Mouse (Mus musculus) urinary bladder, postnatal 10 days (tissue): Measurements from ENCODE around the gene Uqcrh.

Experiments
- DNase-seq: peaks from one replicate; pipeline ENCODE4 v3.0.0; 2022; ENCODE audit warnings: low spot score

Uqcrh gene

DNA sequence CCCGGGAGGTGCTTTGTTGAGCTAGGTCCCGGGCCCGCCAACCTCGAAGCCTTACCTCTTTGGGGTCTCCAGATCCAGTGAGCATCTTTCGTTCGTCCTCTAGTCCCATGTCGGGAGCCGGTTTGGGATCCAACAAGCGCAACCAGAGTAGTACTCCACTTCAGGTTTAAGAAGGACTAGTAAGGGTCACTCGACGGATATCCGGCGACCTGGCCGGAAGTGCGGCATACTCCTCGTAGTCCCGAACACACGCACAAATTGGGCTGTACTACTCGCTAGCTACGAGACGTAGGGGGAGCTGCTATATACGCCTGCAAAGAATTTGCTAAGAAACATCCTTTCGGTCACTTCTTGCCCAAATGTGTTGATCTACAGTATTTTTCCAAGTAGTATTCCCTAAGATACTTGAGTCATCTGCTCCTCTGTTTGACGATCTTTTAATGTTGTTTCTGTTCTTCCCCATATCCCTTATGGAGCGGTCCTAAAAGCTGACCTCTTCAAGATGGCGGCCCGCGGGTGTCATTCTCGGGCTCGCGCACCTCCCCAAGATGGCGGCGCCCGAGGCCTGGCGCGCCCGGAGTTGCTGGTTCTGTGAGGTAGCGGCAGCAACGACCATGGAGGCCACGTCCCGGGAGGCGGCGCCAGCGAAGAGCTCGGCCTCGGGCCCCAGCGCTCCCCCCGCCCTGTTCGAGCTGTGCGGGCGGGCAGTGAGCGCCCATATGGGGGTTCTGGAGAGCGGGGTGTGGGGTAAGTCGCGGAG, at the start of gene Uqcrh, which contains the start of gene Lrrc41:
Gene Uqcrh (minus strand): TSS at position 211 of the 760 bp plus-strand sequence.
Gene Lrrc41 (plus strand): TSS at position 409 of the 760 bp plus-strand sequence.
- DNase-seq, result peak; percentile 81

DNA sequence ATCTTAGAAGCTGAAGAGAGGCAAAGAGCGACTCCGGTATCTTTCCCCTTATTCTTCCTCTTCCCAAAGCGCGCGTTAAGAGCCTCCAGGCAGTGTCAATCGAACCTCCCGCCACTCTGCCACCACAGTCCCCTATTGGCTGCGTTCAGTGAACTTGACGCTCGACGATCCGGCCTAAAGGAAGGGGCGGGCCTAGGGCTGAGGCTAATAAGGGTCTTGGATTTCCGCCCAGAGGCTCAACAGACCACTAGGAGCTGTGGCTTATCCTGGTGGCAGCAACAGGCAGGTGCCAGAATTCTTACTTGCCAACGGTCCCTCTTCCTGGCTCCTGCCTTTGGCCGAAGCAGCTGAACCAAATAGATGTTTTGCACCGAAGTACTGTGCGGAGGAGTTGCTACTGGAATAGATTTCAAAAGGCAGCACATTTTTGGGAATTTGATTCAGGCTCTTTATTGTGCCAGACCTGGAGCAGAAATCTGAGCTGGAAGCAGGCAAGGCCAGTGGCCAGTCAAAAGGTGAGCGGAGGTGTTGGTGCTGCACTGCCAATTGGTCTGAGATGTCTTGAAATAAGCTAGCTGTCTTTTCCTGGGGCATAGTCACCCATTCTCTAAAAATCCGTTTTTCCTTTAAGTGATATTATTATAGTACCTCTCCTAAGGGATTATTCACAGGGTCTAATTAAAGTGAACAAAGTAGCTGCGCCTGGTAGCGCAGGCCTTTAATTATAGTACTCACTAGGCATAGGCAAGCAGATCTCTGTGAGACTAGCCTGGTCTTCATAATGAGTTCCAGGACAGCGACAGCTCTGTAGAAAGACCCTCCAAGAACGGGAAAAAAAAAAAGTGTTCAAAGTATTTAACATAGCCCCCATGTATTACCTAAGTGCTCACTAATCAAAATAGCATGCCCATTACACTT, 49.0 kb upstream of the Uqcrh start, which contains the start of the genes Rad54l and Pomgnt1:
Gene Rad54l (minus strand): TSS at position 89 of the 918 bp plus-strand sequence.
Gene Pomgnt1 (plus strand): TSS at position 239 of the 918 bp plus-strand sequence.
- DNase-seq, result peak; percentile 18

DNA sequence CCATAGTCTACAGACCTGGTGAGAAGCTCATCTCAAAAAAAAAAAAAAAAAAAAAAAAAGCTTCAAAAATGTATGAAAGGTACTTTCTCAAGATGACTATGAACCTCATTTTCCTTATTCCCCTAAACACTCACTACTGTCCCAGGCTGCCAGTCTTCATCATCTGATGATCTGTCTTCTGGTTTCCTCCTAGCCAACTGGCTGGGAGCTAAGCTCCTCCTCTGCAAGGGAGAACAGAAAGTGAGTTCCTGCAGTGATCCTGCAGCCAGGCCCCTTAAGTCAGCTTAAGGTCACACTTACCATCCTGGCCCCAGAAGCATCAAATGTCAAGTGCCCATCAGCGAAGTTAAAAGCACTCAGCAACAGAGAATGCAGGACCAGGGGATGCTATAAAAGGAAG, 47.9 kb upstream of the Uqcrh start:
- no peak for DNase-seq

DNA sequence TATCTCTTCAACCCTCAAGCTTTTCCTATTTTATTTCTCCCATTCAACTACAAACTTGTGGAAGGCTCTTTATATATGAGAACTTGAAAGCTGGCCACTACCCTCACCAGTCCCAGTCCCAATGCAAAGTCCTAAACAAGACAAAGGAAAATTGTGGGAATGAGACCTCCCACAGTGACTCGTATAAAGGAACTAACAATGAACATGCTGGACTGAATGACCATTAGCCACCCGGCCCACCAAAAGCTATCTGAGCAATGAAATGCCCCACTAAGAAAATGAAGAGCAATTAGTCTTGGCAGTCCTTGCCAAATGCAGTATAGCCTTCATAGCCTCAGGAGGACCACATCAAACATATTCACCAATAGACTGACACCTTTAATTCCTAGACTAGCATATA, 36.6 kb upstream of the Uqcrh start:
- no peak for DNase-seq

DNA sequence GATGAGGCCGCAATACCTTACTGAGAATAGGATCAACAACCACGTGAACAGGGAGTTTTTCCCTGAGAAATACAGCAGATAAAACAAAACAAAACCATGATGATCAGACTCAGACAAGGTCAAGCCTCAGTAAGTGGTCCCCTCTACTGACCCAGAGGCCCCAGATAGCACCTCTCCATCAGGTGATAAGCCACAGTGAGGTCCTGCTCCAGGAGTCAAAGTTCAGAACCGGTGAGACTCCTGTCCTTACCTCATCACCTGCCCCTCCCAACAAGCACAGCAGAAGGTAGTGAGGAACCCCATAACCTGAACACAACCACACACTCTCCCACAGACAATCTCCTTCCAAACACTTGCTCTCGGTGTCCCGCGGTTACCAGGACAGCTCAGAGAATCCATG, 35.8 kb upstream of the Uqcrh start:
- DNase-seq, result no peak

DNA sequence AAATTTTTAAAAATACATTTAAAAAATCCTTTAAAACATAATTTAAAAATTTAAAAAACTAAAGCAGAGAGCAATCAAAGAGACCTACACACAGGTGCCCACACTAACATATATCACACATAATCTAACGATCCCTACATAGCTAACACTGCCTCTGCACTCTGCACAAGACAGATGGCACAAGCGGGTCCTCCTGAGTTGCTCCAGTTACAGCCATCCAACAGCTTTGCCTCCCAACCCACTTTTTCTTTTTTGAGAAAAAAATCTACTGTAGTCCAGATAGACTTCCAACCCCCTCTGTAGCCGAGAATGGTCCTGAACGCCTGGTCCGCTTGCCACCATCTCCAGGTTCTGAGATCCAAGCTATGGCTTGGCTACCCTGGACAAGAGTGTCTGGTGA, 30.4 kb upstream of the Uqcrh start:
- DNase-seq, result no peak

DNA sequence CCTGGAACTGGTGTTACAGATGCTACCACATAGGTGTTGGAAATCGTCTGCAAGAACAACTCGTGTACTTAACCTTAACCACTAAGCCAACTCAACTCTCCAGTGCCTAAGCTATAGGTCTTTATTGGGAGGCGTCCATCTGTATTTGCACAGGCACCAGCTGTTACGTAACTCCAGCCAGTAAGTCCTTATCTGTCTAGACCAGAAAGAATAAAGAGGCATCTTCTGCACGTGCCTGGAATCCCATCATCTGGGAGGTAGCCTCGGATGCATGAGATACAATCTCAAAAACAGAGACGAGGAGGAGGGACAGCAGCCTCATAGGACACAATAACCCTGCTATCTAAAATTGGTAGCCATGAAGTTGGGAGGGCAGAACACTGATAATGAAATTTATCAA, 26.1 kb upstream of the Uqcrh start:
- DNase-seq, result no peak

DNA sequence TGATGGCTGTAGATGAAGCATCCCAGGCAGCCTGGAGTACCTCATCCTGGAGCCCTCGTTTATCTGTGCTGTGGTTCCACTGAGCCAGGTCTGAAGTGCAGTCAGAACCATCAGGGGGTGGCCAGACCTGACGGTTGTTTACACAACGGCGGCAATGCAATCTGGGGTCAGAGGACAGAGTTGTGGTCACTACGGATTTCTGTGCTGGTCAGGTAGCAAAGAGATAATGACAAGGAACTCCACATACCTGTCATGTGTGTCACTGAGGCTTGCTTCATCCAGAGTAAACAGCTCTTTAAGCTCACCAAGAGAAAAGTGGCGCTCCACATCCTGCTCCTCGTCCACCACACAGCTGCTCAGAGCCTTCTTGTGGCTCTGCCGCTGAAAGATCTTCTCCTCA, 22.3 kb upstream of the Uqcrh start:
- DNase-seq, result no peak

DNA sequence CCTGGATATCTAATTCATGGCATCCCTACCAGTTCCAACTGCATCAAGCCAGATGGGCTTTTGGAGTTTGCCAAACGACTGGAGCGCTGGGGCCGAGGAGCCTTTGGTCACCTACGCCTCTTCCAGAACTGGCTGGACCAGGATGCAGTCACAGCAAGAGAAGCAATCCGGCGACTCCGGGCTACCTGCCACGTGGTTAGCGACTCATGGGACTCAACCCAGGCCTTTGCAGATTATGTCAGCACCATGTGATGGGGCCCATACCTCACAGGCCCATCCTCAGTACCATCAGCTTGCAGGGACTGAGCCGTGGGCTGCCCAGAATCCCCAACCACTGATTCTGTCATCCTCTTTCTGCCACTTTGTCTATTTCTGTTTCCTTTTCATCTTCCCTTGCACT, 21.4 kb upstream of the Uqcrh start:
- no peak for DNase-seq

DNA sequence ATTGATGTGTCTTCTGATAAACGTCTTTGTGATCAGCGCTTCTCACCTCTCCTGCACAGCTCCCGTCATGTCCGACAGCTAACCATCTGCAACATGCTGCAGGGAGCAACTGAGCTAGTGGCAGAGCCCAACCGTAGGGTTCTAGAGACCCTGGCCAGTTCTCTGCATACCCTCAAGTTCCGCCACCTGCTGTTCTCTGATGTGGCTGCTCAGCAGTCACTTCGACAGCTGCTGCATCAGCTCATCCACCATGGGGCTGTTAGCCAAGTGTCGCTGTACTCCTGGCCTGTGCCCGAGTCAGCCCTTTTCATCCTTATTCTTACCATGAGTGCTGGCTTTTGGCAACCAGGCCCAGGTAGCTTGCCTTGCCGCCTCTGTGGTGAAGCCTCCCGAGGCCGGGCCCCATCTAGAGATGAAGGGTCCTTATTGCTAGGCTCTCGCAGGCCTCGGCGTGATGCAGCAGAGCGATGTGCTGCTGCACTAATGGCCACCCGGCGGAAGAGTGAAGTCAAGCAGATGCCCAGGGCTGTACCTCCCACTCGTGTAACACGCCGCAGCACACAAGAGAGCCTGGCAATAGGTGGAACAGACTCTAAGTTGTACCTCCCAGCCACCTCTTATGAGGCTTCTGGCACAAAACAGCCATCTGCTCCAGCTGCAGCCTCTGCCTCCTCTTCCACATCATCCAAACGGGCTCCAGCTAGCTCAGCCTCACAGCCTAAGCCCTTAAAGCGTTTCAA, 13.8 kb upstream of the Uqcrh start:
- no peak for DNase-seq

DNA sequence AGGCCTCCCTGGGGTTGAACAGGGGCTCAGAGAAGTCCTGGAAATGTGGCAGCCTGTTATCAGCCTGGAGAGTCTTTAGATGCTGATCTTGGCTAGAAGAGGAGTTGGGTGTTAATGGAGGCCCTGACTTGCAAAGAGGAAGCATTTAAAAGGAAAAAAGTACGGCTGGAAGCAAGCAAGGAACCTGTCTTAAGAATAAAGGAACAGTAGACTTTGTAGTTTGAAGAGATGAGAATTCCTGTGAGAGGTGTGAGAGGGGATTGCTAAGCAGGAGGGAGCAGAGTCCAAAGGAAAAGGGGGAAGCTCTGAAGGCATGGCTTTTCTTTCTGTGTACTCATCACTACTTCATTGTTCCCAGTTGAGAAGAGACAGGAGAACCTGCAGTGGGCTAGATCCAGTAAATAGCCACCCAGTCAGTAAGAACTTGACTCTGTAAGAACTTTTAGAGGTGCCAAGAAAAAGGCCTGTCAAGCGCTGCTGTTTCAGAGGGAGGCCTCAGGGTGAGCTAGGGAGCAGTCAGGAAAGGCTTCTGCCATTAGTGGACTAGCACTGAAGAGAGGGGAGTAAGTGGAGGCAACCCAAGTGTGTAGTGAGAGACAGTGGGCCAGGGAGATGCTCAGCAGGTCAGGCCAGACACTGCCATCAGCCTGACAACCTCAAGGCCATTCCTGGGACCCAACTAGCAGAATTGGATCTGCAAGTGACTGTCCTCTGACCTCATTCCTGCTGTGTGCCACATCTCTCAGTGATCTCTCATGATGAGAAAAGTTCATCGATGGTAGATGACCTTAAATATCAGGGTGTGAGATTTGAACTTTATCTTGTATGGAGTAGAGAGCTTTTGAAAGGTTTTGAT, 2.6 kb upstream of the Uqcrh start:
- no peak for DNase-seq

DNA sequence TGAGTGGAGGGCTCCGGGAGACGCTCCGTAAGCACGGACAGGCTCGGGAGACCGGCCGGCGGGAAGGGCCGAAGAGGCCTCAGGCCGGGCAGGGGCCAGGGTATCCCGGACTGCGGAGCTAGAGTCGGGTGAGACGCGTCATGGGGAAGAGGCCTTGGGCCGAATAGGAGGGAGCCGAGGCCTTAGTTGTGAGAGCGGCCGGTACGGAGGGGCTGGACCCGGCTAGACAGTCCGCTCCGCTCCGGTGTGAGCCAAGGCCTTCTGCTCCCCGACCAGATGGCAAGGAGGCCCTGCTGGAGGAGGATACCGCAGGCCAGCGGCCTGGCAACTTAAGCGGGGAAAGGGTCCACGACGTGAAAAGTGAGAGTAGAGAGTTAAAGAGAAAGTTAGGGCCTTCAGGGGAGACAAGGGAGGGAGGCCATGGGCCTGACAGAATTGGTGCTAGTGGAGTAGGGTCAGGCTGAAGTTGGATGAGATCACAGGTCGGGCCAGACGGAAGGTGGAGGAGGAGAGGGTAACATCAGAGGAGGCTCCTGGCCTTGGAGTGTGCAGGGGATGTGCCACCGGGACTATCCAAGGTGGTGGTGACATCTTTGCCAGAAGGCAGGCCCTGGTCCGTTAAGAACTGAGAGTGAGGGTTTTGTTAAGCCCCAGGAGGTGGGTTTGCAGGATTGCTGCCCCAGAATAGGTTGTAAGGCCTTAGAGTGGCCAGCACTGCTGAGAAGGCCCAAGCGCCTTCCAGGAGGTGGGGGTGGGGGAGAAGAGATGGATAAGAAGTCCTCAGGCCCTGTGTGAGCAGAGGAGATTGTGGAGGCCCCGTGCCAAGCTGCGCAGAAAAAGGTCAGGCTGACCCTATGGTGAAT, 1.7 kb upstream of the Uqcrh start:
- DNase-seq, result no peak

DNA sequence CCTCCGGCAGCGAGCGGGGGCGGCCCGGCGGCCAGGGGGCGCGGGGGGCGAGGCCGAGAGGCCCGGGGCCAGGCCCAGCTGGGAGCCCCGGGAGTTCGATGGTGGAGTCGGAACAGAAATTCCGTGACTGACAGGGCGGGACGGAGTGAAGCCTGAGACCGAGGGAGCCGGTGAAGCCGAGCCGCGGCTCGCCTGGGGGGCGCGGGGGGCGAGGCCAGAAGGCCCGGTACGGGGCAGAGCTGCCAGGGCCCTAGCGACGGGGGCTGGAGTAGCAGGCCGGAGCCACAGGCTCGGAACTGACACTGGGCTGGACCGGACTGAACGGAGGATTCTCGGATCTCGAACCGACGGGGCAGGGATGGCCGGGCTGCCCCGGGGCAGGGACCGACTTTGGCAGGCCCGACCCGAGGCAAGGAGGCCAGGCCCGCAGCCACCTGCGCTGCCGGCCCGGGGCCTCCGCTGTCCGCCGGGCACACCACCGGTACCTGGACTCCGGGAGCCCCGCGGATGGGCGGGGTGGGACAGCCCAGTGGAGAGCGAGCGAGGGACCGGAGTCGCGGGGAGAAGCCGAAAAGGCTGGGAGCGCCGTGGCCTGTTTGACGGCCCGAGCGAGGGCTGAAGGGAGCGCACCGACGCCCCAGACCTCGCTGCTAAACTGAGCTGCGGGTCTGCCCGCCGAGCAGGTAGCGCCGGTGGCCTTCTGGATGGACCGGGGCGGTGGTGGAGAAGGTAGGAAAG, 929 bp upstream of the Uqcrh start:
- DNase-seq, result peak; percentile 26

DNA sequence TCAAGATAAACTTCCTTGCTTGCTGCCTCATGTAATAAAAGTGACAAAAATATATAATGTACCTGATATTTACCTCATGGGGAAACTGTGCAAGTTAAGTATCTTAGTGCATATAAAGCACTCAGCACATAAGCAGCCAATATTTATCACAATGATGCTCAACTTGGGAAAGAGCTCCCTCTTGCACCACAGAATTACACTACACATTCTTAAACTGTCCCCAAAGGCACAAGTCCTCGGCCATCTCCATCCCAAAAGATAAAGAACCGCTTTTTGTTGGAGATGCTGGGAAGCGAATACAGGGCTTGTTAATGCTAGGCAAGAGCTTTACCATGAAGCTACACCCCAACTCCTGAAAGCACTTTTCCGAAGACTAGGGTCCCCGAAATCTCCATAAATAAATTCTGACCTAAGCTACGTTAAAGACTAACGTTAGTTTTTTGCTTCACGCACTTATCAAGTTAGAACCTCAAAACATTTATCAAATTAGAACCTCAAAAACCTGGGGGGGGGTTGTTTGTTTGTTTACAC, 661 bp downstream of the Uqcrh start:
- DNase-seq, result no peak

DNA sequence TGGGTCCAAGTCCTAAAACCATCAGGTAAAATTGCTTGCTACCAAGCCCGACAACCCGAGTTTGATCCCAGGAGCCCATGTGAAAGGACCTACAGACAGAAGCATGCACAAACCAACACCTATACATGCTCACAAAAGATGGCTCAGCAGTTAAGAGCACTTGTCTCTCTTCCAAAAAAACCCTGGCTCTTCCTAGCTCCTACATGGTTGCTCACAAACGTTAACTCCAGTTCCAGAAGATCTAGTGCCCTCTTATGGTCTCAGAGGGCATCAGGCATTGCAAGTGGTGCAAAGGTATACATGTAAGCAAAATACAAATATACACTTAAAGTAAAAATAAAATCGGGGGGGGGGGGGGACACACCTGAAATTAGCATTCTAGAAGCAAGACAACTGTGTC, 1.7 kb downstream of the Uqcrh start:
- DNase-seq, result no peak

DNA sequence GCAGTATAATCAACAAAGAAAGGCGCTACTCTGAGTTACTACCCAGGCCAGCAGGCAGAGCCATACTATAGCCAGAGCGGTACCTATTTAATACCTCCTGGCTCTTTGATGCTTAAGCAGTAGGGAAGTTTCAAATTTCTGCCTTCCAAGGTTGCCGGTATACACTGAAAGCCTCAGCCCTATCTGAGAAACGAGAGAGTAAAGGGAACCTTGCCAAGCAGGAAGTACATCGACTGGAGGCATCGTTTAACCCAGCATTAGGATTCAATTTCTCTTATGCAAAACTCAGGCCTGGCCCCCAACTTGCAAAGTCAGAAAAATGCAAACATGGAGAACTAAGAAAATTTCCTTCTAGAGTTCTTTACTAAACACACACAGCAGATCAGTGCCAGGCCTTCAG, 4.8 kb downstream of the Uqcrh start:
- no peak for DNase-seq

DNA sequence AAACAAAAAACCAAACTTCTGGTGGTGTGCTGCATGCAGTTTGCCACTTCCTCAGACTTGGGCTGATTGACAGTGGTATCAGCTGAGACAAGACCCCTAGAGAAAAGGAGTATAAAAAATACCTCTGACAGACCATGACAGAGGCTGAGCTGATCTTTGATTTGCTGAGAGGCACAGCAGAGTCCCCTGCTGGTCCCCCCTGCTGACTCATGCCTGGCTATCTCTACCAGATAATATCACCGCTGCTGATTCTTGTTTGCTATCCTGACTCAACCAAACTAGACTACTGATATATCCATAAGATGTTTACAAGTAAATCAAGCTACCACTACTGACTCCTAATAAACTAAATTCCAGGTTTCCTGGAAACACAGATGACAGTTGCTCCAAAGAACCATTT, 11.0 kb downstream of the Uqcrh start:
- no peak for DNase-seq

DNA sequence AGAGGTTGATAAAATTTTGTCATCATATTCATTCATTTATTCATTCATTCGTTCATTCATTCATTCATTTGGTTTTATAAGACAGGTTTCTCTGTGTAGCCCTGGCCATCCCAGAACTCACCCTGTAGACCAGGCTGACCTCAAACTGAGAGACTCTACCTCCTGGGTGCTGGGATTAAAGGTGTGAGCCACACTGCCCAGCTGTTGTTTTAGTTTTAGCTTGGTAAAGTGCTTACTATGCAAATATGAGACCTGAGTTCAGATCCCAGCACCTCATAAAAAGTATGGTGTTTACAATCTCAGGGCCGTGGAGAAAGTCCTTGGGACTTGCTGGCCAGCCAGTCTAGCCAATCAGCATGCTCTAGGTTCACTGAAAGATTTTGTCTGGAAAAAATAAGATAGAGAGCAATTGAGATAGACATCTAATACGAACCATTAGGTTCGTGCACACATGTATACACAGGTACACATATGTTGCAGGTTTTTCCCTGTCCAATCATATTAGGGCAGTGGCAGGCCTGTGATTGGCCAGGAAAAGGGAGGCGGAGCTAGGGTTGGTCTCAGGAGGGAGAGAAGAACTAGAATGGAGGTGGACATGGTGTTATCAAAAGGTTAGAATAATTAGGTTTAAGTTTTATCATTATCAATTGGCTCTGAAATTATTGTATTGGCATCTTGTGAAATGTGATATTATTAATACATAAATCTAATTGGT, 15.7 kb downstream of the Uqcrh start:
- DNase-seq, result no peak

DNA sequence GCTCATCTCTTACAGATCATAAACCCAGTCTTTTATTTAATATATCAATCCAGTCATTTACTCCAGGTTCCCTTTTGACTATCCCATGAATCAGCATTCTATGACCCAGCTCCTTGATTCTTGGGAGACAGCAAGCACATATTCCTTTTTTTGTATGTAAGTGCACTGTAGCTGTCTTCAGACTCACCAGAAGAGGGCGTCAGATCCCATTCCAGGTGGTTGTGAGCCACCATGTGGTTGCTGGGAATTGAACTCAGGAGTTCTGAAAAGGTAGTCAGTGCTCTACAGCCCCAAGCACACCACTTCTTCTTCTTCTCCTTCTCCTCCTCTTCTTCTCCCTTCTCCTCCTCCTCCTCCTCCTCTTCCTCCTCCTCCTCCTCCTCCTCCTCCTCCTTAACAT, 17.3 kb downstream of the Uqcrh start:
- no peak for DNase-seq
